Mouse (Mus musculus): ENCODE measurements at regions not wholly inside any gene's neighbourhood (a gene's known extent, or its start where the extent isn't known, plus 50 kb on each side); places are given as distances from the start of the nearest gene placed in this dataset.
A peak's percentile ranks its signal among the peaks of the same experiment; 100 is the strongest.

DNA sequence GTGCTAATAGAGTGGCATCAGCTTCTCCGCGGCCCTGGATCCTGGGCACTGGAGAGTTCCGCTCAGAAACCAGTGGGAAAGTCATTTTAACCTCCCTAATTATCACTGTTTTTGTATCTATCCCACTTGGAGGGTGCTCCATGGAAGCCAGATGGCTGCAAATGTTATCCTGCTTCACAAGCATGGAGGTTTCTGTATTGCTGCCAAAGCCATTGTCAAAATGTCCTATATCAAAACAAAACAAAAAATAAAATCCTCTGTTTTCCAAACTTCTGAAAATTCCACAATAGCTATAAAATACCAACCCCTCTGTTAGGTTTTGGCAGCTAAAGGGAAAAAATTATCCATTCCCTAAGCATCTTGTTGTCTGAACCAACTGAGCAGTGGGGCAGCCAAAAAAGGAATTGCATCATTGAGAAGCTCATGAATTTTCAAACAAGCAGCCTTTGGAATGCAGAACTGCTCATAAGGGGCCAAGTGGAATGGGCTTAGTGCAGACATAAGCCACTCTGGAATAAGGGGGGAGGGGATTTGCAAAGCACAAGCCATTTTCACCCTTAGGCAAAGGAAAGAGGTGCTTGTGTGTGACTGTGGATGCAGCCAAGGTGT is 213.8 kb upstream of the Cwc22 start:
- DNase-seq (ENCODE audit: extremely low spot score, low spot score) = no peak

DNA sequence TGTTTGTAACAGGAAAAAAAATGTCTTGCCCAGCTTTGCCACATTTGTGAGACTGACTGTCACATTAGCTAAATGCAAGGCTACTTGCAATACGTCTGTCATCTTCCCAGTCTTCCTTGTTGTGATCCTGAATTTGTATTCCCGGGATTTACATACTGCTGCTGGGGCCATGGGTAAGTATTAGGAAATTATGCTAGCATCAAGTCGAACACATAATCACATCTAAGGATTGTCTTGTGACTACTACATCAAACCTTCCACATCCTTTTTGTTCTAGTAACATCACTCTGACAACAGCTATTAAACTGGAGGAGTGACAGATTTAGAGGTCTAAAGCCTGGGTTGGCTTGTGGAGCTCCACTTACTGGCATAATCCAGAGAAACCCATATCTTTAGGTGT is 164.2 kb upstream of the Cwc22 start:
- DNase-seq (ENCODE audit: extremely low spot score, low spot score) = no peak

DNA sequence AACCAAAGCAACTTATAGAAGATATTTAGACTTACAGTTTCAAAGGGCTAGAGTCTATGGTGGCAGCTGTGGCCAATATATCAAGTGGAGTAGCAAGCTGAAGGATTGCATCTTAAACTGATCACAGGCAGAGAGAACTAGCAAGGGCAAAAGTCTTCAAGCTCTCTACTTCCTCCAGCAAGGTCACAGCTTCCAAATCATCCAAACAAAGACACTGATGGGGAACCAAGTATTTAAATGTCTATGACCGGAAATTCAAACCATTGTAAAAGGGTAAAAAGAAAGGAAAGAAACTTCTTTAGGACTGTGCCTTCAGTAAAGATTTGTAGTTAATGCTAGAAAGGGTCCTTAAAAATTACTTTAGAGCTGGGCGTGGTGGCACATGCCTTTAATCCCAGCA is 149.4 kb upstream of the Cwc22 start:
- no peak for DNase-seq (ENCODE audit: extremely low spot score, low spot score)

DNA sequence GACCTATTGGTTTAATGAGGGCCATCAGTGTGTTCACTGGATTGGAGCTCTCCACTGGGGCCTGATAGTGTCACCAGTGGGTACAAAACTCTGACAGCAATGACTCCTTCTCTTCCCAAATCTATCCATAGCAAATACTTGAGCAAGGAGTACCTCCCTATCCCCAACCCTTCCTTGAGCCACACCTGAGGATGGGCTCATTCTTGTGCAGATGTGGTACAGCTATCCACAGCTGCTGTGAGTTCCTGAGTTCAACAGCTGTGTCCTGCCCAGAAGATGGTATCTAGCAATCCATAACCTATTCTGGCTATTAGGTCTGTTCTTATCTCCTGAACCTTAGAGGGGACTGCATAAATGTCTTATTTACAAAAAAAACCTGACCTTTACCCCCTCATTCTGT is 148.7 kb upstream of the Cwc22 start:
- DNase-seq (ENCODE audit: extremely low spot score, low spot score) = no peak

GRCm38 (mm10) chr2:78064321-78065037 is 118.3 kb upstream of the Cwc22 start:
- peak; percentile 45 for DNase-seq (ENCODE audit: extremely low spot score, low spot score)

- no peak for DNase-seq (ENCODE audit: extremely low spot score, low spot score)
Measured at GRCm38 (mm10) chr2:78059801-78060416, 113.7 kb upstream of the Cwc22 start.

DNA sequence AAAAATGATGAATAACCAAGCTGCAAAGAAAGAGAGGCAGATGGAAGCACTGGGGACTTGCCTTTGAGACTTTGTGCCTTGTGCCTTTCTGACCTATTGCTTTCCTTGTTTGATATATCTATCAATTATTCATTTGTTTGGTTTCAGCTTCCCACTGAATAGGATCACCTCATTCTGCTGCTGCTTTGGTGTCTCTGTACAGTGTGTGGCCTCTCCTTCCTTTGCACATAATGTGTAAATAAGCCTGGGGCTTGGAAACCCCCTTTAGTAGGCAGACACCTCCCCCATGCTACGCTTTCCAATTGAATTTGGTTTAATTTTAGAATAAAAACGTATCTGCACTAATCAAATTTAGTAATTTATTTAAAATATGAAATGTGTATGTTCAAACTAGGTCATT is 112.8 kb upstream of the Cwc22 start:
- no peak for DNase-seq (ENCODE audit: extremely low spot score, low spot score)

DNA sequence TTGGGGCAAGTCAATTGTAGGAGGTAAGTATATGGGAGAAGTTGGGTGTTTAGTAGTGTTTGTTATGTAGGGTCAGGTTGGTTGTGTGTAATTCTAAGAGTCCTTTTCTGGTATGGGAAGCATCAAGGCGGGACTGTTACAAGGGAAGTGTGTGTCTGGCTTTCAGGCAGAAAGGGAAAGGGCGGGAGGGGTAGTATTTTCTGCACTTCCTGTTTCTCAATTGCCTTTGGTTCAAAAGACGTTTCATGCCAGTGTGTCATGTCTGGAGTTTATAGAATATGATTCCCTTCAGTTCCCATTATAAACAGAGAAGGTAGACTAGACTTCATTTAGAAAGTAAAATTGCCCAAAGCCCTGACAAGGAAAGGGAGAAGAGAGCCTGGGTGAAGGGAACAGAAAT is 107.7 kb upstream of the Cwc22 start:
- no peak for DNase-seq (ENCODE audit: extremely low spot score, low spot score)

- no peak for DNase-seq (ENCODE audit: extremely low spot score, low spot score)
Measured at GRCm38 (mm10) chr2:78050542-78050941, 104.4 kb upstream of the Cwc22 start.

- DNase-seq (ENCODE audit: extremely low spot score, low spot score) = peak; percentile 86
Measured at GRCm38 (mm10) chr2:78049248-78049874, 103.2 kb upstream of the Cwc22 start.

DNA sequence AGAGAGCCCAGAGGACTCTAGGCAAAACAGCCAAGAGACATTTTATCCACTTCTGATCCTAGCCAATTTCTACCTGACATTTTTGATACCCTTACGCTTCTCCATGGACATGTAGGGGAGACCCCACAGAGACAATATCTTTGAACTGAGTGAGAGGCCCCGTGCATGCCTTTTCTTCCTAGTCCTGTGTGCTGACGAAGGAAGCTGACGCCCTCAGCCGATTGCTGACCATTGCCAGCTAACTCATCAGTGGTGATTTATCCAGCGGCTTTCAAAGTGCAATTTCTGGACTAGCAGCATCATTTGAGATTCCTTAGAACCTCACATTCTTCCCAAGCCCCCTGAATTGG is 102.5 kb upstream of the Cwc22 start:
- DNase-seq (ENCODE audit: extremely low spot score, low spot score) = no peak

DNA sequence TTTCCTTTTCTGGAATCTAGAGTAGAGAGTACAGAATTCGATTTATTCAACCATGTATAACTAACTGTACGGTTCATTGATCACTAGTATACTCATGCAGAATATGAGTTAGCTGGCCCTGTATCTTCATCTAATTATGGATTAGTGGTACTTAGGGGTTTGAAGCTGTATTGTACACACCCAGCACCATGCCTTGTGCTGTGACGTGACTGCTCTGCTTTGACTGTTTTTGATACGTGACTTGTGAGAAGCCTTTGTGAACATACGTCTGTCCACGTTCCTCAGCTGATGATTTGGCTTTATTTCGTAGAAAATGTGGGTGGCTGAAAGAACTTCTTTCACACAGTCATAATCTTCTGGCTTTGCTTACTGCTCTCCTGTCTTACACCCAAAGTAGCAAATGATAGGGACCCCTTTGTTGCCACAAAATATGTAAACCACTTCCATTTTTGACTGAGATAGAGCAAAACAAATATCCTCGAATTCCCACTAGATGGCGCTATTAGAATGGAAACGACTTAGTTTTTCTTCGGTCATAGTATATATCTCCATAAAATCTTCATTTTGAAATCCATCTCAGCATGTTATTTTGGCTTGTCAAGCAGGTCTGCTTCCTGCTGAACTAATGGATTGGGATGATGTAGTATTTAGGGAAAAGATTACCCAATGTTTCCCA is 102.0 kb upstream of the Cwc22 start:
- DNase-seq (ENCODE audit: extremely low spot score, low spot score) = no peak

DNA sequence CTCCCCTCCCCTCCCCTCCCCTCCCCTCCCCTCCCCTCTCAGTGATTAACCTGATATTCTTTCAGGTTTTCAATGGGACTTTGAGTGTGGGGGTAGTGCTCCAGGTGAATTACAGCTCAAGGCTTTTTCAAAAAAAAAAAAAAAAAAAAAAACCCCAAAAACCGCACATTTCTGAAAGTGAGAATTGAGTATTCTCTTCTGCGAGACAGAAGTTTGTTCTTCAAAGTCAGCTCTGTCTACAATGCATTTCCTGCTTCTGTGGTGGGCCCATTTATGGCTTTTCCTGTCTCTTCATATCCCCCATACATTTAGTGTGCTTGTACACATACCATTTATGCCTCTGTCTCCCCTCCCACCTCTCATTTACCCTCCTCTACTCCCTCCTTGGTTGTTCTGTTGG is 81.1 kb upstream of the Cwc22 start:
- DNase-seq (ENCODE audit: extremely low spot score, low spot score) = no peak

GRCm38 (mm10) chr2:78026808-78027207 is 80.6 kb upstream of the Cwc22 start:
- no peak for DNase-seq (ENCODE audit: extremely low spot score, low spot score)

GRCm38 (mm10) chr2:78025651-78026435 is 79.7 kb upstream of the Cwc22 start:
- DNase-seq (ENCODE audit: extremely low spot score, low spot score) = no peak

DNA sequence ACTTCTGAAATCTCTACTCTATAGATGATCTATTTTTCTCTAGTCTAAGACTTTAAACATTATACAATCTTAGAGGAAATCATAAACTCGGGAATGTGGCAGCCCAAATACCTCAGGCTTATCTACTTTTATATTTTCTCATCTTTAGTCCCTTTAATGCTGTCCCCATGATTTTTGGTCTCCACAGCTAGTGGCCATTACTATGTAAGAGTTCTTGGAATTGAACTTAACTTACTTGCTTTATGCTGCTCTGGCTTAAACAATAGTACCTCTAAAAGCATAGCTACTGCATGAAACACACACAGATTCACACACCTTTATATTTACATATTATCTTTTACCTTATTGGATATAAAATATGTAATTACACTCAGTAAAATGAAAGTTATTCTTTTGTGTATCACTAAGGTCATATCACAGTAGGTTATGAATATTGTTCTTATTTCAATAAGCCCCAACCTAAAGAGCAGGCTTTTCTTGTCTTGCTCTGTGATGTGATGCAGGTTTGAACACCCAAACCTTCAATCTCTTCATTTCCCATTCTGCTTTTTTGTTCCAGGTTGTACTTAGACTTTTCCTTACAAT is 78.9 kb upstream of the Cwc22 start:
- no peak for DNase-seq (ENCODE audit: extremely low spot score, low spot score)

GRCm38 (mm10) chr2:78023916-78024685 is 77.9 kb upstream of the Cwc22 start:
- DNase-seq (ENCODE audit: extremely low spot score, low spot score) = no peak

- DNase-seq (ENCODE audit: extremely low spot score, low spot score) = no peak
Measured at GRCm38 (mm10) chr2:78023416-78023815, 77.2 kb upstream of the Cwc22 start.

GRCm38 (mm10) chr2:78022756-78023155 is 76.6 kb upstream of the Cwc22 start:
- DNase-seq (ENCODE audit: extremely low spot score, low spot score) = no peak

DNA sequence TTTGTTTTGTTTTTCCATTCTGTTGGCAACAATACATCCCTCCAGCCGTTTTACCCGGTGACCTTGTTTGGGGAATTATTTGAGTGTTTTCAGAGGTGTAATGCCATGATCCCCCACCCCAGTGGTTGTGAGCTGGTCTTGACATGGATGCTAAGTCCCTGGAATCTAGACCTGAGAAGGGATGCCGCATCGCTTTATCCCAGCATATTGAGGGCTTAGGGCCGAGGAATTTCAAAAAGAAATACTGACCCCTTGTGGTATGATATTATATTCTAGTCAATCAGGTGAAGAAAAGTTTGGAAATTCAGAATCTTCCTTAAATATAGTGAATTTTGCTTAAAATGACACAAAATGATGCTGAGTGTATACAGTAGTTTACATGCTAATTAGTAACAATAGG is 75.7 kb upstream of the Cwc22 start:
- DNase-seq (ENCODE audit: extremely low spot score, low spot score) = peak; percentile 26

All from neural tube, embryonic 10.5 days (tissue).